Mouse (Mus musculus): Measurements from ENCODE around the gene Spsb1.

Spsb1 gene

DNA sequence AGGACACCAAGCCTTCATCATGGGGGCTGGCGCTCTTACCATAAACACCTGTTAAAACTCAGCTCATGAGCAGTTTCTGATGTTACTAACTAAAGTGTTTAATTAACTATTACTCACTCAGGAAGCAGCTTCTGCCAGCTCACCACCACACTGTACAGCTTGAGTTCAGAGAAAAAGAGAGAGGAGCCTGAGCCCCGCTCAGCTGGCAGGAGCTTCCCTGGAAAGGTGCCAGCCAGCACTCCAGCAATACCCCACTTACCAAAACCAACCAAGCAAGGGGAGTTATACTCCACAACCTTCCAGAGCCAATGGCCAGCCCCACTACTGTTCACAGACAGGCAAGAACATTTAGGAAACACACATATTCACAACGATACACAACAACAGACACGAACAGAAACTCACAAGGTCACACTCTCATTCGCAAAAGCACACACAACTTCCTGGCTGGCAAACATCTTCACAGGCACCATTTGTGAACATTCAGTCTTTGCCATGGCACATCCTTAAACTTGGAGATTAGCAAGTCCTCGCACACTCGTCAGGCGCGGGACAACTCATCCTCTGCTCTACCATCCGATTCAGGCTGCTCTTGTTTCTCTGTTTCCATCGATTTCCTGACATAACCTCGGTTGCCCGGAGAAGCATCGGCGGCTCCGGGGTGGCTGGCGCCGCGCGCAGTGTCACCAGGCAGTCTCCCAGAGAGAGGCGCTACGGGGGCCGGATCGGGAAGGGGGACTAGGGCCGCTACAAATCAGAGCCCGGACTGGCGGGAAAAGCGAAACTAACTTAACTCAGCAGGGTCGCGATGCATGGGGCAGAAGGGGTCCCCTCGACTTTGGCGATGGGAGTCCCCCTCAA, 992 bp downstream of the Spsb1 start:
- DNase-seq (ENCODE audit: extremely low read depth, low read depth, low spot score) = no peak

DNA sequence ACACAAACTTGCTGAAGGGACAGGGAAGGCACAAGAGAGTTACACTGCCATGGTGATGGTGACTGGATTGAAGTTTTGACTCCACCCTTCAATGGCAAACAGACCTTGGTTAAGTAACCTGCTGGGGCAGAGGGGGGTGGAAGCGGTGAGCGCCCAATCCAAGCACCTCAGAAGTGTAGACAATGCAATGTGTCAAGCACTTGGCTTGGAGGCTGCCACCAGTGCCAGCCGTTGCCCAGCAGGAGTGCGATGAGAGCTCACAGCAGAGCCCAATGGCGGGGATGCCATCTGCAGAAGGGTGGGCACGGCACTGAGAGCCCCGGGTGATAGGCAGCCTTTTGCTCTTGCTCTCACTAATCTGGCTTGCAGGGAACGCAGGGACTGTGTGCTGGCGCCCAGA, 2.6 kb downstream of the Spsb1 start:
- no peak for DNase-seq (ENCODE audit: extremely low read depth, low read depth, low spot score)

DNA sequence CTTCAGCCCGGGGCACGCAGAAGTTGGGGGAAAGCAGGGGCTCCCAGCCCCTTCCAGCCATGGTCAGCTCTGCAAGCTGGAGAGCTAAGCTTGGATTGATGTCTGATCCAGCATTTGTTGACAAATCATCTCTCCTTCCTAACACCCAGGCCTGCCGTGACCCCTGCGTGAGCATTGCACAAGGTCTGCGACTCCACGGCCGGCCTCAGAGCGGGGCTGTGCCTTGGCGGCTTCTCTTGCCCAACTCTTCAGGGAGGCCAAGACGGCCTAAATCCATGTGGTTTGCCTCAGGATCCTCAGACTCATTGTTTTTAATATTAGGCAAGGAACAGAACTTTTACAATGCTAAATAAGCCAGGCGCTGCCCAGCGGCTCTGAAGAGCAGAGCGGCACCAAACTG, 3.6 kb downstream of the Spsb1 start:
- no peak for DNase-seq (ENCODE audit: extremely low read depth, low read depth, low spot score)

DNA sequence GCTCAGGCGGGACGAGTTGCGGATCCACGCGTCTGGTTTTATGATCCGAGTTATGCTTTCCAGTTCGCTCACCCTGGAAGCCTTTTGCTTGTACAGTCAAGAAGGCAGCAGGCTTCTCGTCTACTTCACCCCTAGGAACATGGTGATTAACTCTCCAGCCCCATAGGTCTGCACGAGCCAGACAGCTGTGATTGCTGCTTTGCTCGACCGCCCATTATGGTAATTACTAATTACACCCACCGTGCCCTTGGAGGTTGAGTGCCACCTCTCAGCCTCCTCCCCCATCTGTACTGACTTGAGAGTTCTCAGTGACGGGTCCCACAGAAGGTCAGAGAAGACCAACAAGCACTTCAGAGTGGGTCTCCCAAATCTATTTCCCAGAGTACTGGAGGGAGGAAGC, 5.2 kb downstream of the Spsb1 start:
- no peak for DNase-seq (ENCODE audit: extremely low read depth, low read depth, low spot score)

DNA sequence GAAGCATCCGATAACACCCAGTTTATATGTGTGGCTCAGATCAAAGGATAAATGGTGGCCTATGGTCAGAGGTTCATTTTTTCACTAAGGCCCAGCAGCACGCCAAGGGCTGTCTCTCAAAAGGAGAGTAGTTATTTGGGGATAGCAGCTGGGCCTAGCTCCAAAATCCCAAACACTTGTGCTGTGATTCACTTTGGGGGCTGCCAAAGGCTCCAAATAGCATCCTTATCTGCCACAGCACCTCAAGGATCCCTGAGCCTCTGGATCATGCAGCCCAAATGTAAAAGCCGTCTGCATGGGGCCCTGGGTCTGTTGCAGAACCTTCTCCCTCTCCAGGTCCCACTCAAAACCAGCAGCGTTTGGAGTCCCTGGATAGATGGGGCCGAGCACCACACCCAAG, 6.7 kb downstream of the Spsb1 start:
- DNase-seq (ENCODE audit: extremely low read depth, low read depth, low spot score) = no peak

DNA sequence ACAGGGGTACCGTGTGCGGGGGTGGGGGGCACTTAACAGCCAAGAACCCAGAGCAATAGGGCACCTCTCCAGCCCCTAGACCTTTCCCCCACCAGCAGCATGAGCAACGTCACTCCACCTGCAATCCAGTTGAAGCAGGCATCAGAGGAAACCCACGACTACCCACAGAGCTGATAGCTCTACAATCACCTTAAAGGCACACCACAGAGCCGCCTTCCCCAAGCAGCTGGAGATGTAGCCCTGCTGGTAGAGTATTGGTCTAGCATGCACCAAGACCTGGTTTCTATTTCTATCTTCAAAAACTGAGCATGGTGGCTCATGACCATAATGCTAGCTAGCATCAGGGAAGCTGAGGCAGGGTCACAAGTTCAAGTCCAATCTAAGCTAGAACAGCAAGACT, 7.4 kb downstream of the Spsb1 start:
- no peak for DNase-seq (ENCODE audit: extremely low read depth, low read depth, low spot score)

DNA sequence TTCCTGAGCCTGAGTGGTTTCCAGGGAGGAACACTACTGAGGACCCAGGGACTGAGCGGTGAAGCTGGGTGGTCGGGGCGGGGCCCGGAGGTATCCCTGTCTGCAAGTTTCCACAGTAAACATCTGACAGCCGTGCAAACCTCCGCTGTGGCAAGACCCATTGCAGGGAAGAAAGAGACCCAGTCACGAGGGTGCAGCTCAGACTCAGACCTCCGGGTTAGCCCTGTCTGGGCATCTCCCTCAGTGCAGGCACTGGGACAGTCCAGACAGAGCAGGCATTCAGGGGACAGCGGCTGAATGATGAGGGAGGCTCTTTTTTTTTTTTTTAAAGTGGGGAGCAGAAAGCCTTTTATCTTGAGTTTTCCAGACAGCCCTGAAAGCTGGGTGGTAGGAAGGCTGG, 9.6 kb downstream of the Spsb1 start:
- DNase-seq (ENCODE audit: extremely low read depth, low read depth, low spot score) = no peak

DNA sequence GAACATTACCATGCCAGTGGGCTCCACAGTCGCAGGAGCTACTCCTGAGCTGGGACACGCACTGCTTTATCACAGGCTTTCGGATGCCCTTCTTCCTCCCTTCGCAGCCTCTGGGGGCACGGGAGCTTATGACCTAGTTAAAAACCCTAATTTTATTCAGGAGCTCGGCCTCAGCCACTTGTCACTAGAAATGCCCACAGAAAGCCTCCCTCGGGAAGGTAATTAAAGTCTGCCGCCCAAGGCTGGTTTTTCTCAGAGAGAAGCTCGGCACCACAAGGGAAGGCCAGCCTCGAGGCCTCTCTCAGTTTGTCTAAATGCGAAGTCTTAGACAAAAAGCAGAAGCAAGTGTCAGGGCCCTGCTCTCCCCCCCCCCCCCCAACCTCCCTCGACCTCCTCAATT, 10.6 kb downstream of the Spsb1 start:
- no peak for DNase-seq (ENCODE audit: extremely low read depth, low read depth, low spot score)

DNA sequence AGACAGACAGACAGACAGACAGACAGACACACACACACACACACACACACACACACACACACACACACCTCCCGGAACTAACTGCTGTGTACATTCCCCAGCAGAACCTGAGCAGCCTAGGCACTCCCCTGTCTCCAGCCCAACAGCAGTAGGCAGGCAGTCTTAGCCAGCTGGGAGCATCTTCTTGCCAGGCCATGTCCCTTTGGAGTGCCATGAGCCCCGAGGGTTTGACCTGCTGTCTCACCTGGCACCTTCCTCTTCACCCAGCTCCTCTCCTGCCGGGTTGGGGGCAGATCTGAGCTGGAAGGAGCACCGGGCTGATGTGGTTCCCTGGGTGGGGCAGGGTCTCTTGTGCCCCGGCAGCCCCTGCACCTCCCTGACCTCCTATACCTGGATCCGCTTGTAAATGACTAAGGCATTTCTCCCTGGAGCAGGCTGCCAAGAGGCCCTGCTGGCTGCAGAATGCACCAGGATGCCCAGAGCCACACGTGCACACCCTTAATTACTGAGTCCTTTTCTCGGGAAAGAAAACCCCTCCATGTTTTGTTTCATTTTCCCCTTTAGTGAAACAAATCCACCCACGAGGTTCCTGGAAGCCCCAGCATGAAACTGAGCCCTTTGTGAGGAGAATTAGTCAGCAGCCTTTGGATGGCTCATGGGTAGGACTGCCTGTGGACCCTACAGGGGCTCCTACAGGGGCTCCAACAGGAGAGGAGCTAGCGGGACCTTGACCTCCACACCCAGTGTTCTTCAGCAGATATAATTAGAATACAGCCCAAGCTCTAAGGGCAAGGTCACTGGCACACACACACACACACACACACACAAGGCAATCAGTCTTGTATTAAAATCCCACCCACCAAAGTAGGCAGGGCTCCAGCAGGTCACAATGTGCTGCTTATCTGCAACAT, 11.8 kb downstream of the Spsb1 start:
- no peak for DNase-seq (ENCODE audit: extremely low read depth, low read depth, low spot score)

DNA sequence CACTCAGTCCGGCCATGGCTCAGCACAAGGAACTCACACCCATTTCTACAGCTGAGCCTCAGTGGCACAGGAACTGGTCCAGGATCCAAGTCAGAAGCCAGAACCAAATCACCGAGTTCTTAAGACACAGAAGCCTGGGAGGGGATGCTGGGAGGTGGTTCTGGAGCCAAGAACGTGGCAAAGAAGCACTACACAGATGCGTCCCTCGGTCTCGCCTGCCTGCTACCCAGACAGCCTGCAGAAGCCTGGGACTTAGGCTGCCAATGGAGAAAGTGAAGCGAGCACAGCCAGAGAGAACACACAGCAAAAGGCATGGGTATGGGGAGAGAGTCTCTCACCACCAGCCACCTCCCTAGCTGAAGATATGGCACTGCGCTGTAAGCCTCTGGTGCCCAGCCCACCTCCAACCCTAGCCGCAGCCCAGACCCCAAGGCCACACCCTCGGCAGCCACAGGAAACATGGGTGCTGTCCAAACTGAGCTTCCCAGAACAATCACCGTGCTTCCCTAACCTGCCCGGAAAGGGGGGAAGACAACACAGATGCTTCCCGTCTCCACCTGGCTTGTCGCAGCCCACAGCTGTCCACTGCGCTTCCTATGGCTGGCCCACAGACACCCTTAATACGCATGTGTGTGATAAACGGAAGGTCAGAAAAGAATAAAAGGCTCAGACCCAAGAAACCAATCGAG, 13.6 kb downstream of the Spsb1 start:
- DNase-seq (ENCODE audit: extremely low read depth, low read depth, low spot score) = no peak

DNA sequence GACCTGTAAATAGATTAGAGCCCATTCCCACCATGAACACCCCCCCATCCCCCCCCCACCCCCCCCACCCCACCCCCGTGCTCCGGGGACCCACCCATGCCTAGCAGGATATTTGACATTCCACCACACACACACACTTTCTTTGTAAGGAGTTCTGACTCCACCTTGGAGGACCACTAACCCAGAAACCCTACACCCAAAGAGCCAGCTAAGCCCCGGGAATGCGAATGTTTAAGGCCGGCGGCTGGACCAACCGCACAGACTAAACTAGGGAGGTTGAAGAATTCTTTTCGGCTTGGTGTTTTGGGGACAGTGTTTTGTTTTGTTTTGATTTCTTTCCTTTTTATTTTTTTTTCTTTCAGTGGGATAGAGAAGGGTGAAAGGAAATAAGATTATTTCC, 16.1 kb downstream of the Spsb1 start:
- DNase-seq (ENCODE audit: extremely low read depth, low read depth, low spot score) = no peak

DNA sequence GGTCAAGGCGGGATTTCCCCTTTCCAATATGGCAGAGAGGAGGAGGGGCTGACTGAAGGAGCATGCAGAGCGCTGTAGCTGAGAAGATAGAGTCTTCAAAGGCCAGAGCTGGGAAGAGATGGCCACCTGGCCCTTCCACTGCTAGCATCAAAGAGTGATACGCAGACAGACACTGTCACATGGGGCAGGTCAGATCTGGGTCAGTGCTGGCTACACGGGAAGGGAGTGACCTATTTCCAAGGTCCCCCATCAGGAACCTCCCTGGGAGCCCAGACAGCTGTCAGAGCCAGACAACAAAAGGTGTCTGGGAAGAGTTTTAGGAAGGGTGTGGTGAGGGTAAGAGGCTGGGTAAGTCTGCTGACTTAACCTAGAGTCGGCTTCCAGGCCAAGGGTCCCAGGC, 17.9 kb downstream of the Spsb1 start:
- DNase-seq (ENCODE audit: extremely low read depth, low read depth, low spot score) = no peak

DNA sequence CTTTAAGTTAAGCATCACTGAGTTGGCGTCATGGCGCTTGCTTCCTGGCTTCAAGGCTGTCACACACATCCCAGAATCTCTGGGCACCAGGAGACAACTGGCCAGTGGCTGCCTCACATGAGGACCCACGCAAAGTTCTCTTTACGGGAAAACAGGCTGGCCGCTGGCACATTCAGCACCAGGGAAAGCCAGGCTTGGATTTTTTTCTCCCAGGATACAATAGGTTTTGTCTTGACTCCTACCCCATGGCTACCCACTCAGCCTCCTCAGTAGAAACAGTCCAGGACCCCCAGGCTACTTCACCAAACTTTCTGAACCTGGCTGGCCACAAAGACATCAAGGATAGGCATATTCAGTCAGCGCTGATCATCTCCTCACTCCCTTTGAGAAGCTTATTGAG, 19.4 kb downstream of the Spsb1 start:
- DNase-seq (ENCODE audit: extremely low read depth, low read depth, low spot score) = no peak

DNA sequence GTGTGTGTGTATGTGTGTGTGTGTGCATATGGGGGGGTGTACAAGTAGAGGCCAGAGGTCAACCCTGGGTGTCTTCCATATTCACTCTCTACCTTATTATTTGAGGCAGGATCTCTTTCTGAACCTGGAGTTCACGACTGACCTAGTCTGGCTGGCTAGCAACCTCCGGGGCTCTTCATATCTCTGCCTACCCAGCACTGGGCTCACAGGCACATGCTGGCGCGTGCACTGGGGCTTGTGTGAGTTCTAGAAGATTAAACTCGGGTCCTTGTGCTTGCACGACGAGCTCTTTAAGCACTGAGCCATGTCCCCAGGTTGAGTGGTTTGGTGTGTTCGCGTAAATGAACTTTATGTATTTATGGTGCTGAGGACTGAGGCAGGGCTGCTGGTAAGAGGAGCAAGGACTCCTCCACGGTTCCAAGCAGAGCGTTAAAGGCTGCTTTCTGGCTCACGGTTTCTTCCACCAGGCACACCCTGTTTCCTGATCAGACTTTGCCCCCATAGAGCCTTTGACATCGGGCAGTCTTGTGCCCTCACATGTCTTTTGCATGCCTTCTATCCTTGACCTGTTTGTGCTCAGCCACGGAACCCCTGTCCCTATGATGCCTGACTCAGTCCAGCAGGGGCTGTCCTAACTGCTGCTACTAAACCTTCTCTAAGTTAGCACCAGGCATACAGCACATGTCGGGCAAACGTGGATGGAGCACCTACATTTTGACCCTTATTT, 21.2 kb downstream of the Spsb1 start:
- no peak for DNase-seq (ENCODE audit: extremely low read depth, low read depth, low spot score)

DNA sequence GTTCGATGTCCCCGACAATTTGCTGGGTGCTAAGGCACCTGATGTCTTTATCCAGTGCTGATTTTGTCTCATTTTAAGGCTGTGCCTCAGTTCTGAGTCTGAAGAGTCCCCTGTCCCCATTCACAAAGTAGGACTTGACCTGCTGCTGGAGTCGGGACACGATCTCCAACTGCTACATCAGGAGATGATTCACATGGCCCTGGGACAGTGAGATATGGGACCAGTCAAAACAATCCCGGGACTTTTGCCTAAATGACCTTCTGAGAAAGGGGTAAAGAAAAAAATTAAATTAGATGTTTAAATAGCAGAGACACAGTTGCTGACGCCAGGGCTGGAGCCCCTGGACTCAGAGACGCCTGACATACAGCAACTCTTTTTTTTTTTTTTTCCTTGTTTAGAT, 21.8 kb downstream of the Spsb1 start:
- DNase-seq (ENCODE audit: extremely low read depth, low read depth, low spot score) = no peak

DNA sequence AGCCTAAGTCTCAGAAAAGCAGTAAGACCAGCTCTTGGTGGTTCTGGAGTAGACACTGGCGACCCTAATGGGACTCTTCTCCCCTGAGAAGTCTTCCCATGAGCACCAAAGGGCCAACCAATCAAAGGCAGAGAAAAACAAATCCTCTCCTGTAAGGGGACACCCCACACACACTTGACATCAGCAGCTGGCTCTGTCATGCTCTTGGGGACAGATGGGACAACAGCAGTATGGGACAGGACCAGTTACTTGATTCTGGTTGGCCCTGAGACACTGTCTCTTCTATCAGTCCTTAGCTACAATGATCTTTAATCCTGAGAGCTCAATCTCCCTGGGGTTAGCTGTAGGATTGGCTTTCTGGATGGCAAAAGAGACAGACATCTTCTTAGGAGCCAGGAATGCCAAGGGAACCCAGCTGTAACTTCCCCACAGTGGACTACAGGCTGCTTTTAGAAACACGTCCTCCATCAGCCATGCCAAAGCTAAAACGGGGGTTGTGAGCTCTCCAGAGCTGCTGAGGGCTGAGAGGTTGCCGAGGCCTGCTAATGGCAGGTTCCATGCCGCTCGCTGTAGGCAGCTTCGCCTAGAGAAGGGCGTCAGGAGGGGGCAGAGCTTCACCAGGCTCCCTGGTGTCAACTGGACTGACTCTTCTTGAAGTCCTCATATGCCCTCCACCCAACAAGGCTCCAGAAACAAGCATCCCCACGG, 22.6 kb downstream of the Spsb1 start:
- DNase-seq (ENCODE audit: extremely low read depth, low read depth, low spot score) = no peak

DNA sequence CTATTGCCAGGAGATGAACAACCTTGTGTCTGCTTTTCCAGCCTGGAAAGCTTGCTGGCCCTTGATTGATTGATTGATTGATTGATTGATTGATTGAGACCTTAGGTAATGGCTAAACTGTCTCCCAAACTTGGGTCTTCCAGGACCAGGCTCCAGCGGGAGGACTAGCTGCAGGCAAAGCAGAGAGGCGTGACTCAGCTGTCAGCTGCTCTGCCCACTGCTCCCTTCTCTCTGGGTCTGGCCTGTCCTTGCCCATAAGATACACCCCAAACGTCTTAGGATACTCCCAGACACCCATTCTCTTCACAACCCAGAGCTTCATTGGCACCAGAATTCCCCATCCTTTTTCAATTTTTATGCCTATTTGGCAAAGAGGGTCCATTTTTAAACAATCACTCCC, 24.1 kb downstream of the Spsb1 start:
- no peak for DNase-seq (ENCODE audit: extremely low read depth, low read depth, low spot score)

DNA sequence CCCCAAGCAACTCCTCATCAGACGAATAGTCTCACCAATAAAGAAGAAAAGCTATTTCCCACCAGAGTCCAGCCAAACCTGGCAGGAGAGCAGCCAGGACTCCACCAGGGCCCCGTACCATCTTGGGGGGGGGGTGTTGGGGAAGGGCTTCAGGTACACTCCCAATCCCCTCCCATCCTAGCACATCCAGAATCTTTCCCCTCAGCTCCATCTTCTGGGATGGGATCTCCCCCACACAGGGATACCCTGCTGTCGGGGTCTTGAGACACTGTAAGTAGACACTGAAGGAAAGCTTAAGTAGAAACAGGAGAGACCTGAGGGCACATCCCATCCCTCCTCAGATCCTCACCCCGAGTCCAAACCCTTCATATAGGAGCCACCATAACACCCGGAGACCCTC, 31.8 kb downstream of the Spsb1 start:
- DNase-seq (ENCODE audit: extremely low read depth, low read depth, low spot score) = no peak

DNA sequence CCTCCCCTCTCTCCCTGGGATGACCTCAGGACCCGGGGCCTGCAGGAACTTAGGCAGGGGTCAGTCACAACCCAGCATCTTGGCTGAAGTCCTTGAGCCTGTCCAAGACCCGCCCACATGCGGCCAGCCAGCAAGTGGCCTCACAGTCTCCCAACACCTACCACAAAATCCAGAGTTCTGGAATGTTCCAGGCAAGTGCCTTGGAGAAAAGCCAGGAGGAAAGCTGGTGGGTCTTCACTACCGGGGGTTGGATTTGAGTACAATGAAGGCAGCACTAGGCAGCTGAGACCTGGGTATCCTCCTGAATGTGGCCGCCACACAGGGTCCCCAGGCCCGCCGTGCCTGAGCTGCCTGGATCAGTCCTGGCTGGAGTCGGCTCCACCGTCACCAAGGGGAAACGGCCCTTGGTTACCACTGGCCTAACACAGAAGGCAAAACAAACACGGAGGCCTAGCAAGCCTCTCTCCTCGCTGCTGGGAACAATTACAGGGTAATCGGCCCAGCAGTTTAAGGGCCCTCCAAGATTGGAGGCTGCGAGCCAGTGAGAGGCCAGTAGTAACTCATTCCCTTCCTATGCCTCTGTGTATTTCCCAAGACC, 32.6 kb downstream of the Spsb1 start:
- DNase-seq (ENCODE audit: extremely low read depth, low read depth, low spot score) = no peak

DNA sequence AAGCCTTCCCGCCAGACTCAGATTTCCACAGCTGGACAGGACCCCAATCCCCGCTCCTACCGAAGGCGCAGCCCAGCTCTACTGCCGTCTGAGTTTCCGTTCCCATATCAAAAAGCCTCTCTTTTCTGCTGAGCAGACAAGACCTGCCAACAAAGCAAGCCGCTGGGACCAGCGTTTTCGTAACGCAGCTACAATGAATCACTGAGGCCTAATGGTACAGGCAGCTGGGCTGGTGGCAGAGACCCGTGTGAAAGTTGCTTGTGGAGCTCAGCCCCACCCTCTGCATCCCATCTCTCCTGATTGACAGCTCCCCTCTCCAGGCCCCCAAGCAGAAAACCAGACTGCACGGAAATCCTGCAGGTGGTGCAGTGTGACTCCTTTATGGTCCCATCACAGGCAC, 34.0 kb downstream of the Spsb1 start:
- no peak for DNase-seq (ENCODE audit: extremely low read depth, low read depth, low spot score)

Measured in fat pad, adult 2 months (tissue).